Mouse (Mus musculus) ovary, postnatal 14 days (tissue): ENCODE data around the gene Atp6ap1.
A peak's percentile ranks its signal among the peaks of the same experiment; 100 is the strongest.

ENCODE experiments used
- DNase-seq: peaks from one replicate; pipeline ENCODE4 v3.0.0; 2022; ENCODE audit warnings: low spot score

Atp6ap1 gene

DNA sequence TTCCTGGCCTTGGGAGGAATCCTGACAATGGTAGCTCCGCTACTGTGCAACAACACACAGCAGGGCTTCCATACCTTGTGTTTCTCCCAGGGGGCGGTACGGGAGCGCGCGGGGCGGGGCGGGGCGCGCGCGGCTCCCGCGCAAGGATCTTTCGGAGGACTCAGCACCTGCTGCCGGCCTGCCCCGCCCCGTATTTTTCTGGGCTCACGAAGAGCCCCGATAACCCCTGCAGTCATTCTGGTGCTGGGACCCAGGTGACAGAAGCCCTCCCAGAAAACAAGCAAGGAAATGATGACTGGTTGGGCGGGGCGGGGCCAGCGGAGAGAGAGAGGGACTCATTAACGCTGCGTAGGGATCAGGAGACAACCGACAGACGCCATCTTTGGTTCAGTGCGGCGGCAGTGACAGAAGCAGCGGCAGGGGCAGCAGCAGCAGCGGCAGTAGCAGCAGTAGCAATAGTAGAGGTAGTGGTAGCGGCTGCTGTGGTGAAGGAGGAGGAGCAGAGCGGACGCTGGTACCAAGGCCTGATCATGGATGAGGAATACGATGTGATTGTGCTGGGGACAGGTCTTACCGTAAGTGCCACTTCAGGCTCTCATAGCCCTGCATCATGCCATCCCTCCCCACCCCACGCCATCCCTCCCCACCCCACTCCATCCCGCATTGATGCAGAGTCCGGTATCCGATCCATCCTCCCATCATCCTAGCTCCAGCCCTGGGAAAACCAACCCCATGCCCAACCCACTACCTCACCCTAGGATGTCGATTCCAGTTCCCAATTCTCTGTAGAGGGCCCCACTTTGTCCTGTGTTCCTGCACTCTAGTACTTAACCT, 8.2 kb downstream of the Atp6ap1 start, which contains the start of gene Gdi1:
TSS of gene Gdi1 (plus strand) at position 132 of the 834 bp plus-strand sequence.
- DNase-seq = peak; percentile 60

GRCm38 (mm10) chrX:74312540-74313464, 15.9 kb downstream of the Atp6ap1 start, which contains the start of gene Fam50a:
Gene Fam50a, plus strand, starts transcription at chrX:74313033.
- peak; percentile 60 for DNase-seq

- DNase-seq = peak; percentile 65
Observed at GRCm38 (mm10) chrX:74328725-74329161, 31.8 kb downstream of the Atp6ap1 start, which contains the start of gene Plxna3. Gene Plxna3, plus strand, starts transcription at chrX:74329066.

GRCm38 (mm10) chrX:74329215-74329671, 32.3 kb downstream of the Atp6ap1 start:
- no peak for DNase-seq

GRCm38 (mm10) chrX:74330166-74330930, 33.5 kb downstream of the Atp6ap1 start:
- DNase-seq = no peak

DNA sequence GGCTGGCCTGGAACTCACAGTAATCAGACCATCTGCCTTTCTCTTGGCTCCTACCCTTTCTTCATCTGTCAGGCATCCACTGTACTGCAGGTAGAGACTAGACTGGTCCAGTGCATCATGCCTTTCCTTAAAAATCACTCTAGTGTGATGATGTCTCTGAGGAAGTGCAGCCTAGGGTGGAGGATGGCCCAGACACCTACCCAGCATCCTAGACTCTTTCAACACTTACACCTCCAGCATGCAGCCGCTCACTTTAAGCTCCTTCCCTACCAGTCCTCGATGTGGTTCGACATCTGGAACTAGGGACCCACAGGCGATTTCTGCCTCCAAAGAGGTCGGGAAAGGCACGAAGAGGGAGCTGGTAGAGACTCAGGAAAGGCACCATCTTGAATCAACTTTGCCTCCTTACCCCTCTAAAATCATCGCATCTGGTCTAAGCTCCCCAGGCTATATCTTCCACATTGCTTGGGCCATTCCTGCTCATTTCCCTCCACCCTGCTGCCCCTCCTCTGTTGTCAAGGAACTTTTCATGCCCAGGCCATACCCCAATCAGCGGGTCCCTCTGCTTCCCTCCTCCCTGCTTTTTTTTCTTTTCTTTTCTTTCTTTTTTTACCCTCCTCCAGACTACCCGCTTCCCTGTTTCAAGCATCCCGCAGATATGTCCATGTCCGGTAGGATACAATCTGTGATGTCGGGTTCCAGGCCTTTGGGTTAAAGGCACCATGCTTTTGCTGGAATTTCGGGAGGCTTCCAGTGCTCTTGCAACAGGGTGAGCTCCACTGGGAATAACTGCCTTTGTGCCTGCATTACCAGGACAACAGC, 56.0 kb downstream of the Atp6ap1 start:
- DNase-seq = no peak

GRCm38 (mm10) chrX:74353467-74353770, 56.5 kb downstream of the Atp6ap1 start, which contains the start of gene Lage3:
Gene Lage3, minus strand, starts transcription at chrX:74353618.
- DNase-seq = peak; percentile 52
